Mouse (Mus musculus) cerebellum, postnatal 4 days (tissue): ENCODE data around the gene Aff2.

ENCODE experiments used
- DNase-seq, 2 experiments: peaks; one replicate each; pipeline ENCODE4 v3.0.0; 2022; ENCODE audit warnings: low spot score in 2 of 2, mixed read lengths in 1 of 2

Gene Aff2

DNA sequence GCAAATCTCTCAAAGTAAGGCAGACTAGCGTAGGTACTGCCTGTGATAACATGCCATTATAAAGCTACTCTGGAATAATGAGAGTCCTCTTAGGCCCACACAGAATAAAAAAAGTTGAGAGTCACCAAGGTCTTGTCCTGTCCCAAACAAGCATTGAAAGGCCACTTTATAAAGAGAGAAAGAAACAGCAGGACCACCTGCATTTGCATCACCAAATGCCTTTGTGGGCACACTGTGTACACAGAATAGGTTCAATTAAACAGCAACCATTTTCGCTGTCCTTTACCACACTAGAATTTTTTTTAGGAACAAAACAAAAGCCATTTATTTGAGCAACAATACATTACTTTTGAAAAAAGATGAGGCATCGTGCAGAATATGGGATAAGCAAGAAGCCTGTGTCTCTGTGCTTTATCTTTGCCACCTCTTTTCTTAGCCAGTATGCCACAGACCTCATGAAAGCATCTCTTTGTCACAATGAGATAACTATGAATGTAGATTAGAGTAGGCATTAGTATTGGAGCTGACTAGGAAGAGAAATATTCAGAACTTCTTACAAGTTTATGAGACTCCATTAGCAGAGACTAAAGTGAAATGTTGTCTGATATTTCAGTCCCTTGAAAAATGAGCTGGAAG is 385.0 kb downstream of the Aff2 start:
- no peak for DNase-seq

DNA sequence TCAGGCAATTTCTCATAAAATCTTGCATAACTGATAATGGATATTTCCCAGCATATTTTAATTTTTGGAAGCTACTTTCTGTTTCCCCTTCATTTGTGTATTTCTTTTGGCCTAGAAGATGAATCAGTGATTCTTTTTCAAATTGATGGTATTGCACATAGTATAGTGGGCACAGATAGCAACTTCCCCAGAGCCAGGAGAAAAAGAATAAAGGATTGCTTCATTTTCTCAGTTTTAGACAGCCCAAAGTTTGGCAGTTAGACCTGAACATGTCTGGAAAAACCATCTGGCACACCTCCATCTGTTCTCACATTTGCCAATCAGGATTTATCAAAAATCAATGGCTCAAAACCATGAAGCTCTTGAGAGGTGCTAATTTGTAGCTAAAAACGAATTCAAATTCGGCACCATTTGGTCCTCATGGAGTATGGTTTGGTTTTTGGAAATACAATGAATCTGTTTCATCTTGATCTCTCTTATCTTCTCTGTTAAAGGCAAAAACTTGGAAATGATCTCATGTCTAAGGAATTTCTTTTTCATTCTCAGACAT is 441.9 kb downstream of the Aff2 start:
- DNase-seq, result no peak

DNA sequence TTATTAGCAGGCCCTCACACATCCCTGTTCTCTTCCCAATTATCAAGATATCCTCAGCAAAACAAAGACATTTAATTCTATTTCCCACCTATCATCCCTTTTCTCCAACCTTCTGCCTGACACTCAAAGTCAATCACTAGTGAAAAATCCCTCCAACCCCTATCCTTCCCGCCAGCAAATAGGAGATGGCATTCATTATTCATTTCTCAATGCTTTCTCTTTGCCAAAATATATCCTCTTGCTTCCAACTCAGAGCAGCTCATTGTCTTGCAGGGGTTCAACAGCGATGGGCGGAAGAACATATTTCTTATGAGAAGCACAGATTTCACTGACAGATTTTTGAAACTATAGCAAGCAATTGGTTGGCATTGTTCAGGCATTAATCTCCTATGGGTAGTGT is 442.4 kb downstream of the Aff2 start:
- DNase-seq, result no peak

DNA sequence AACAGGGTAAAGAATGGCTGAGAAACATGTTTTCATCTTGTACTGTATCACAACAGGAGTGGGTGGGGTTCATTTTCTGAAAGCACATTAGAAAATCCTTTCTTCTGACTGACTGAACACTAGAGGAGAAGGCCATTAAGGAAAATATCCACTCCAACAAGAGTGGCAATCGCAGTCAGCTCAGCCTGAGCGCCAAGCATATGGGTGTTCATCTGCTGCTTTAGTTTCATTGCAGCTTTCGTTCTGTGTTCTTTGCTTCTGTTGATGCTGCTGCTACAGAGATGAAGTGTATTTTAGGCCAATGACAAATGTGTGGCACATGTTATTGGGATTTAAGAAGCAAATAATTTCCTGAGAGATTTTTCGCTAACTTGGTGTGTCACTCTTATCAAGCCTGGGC is 451.7 kb downstream of the Aff2 start:
- no peak for DNase-seq

DNA sequence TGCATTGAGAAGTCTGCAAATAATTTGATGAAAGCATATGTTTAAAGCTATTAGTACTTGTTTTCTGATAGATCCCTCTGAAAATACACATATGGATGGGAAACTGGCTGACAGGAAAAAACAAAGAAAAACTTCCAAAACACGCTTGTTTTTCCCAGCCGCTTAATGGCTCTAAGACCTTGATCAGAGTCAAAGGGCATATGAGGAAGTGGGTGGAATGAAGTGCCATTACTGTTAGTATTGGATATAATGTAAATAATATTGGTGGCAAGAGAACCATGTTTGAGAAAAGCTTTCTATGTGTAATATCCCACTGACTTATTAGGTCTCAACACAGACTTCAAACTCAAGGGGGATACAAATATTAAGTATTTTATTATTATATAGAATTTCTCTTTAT is 455.0 kb downstream of the Aff2 start:
- DNase-seq, result no peak

DNA sequence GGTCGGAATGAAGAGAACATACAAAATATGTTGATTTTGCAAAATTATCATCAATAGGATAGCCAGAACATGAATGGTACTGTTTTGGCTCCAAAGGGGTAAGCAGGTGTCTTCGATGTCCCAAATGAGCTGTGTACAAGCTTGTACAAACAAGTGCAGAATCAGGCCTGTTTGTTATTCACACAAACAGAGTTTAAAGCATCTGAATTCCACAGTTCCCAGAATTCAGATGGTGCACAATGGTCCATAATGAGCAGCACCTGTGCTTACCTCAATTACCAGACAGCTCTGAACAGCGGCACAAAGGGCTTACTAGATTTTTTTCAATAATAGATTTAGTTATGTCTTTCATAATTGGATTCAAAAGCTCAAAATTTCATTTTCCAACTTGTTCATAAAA is 457.6 kb downstream of the Aff2 start:
- DNase-seq, result no peak

DNA sequence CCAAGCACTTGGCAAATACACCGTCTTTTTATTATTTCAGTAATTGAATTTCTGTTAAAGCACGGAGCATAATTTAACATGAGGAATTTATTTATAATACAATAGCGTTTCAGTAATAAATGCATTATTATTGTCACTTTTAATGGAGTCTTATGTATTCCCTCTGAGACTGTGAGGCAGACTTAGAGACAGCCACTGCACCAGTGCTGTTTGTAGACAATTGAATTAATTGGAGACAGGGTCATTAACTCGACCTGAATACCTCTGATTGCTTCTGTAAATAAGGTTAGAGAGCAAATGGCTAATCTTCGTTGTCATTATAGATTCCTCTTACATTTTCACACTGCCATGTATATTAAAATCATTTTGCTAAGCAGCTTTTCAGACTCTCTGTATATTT is 458.1 kb downstream of the Aff2 start:
- no peak for DNase-seq

DNA sequence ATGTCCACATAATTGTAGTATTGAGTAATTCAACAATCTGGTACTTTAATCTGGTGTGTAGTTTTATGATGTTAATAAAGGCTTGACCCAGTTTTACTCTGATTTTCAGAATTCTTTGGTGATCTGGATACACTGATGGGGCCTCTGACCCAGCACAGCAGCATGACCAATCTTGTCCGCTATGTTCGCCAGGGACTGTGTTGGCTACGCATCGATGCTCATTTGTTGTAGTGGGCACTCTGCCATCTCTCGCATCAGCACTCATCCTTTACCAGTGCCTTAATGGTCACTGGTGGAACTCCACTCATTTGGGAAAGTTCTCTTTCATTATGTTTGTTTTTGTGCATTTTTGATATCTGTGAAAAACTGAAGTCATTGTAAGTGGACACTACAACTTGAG is 507.5 kb downstream of the Aff2 start:
- DNase-seq, result peak in 1 of 2 experiments; percentile 10

DNA sequence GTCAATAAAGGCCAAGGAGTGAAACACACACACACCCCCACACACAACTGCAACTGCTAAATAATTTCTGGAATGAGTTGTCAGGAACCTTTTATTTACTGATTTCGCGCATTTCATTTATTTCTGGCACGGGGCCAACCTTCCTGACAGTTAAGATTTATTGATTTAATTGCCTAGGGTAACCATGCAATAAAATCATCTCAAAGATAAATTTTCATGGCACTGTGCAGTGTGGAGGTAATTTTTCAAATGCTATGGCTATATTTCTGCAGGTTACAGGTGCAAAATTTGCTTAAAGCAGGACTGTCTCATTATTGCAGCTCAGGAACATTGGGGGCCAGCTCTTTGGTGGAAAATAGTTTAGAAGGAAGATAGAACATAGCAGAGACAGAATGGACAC is 531.6 kb downstream of the Aff2 start:
- DNase-seq, result no peak
